Mouse (Mus musculus): ENCODE measurements at regions not wholly inside any gene's neighbourhood (a gene's known extent, or its start where the extent isn't known, plus 50 kb on each side); places are given as distances from the start of the nearest gene placed in this dataset.
"Not testable (repeated sequence)": the region's sequence is repeated elsewhere in the genome, so short reads cannot be mapped to it uniquely, and the experiment has no call there.

- Histone ChIP-seq H3K27me3 (no peaks in the 10 kb centered on the region), H3K4me3 (no peak overlapping the region), H3K9me3 (no peaks in the 10 kb centered on the region), H3K36me3 (no peaks in the 10 kb centered on the region), H3K27ac (no peak overlapping the region), H3K4me1 (no peaks in the 10 kb centered on the region), H3K4me2 (replicated peaks) (no peak overlapping the region), H3K9ac (no peak overlapping the region)
- no peak for ATAC-seq (ENCODE audit: low FRiP score, low read depth)
- 81% methylated on average over 10 of the region's 10 CpGs for WGBS
These were observed 104.1 kb upstream of the Rad23b start for GRCm38 (mm10) chr4:55245789-55246188.

GRCm38 (mm10) chr4:55250334-55250733 lies 99.5 kb upstream of the Rad23b start:
- no peaks in the 10 kb centered on the region for H3K4me1 ChIP-seq
- no peaks in the 10 kb centered on the region for H3K36me3 ChIP-seq
- H3K27ac ChIP-seq: no peak overlapping the region
- 33% methylated on average over 3 of the region's 3 CpGs for WGBS
- H3K9ac ChIP-seq: no peak overlapping the region
- ATAC-seq (ENCODE audit: low FRiP score, low read depth): no peak
- no peak overlapping the region for H3K4me2 ChIP-seq (replicated peaks)
- no peaks in the 10 kb centered on the region for H3K9me3 ChIP-seq
- no peak overlapping the region for H3K4me3 ChIP-seq
- H3K27me3 ChIP-seq: no peaks in the 10 kb centered on the region

GRCm38 (mm10) chr4:55251546-55251945 lies 98.3 kb upstream of the Rad23b start:
- H3K9me3 ChIP-seq: no peaks in the 10 kb centered on the region
- H3K36me3 ChIP-seq: no peaks in the 10 kb centered on the region
- no peak overlapping the region for H3K27ac ChIP-seq
- ATAC-seq (ENCODE audit: low FRiP score, low read depth): no peak
- H3K27me3 ChIP-seq: no peaks in the 10 kb centered on the region
- no peak overlapping the region for H3K9ac ChIP-seq
- 80% methylated on average over 5 of the region's 5 CpGs for WGBS
- H3K4me1 ChIP-seq: no peaks in the 10 kb centered on the region
- no peak overlapping the region for H3K4me2 ChIP-seq (replicated peaks)
- H3K4me3 ChIP-seq: no peak overlapping the region

GRCm38 (mm10) chr4:55253769-55254168 lies 96.1 kb upstream of the Rad23b start:
- no peaks in the 10 kb centered on the region for H3K36me3 ChIP-seq
- no peak for ATAC-seq (ENCODE audit: low FRiP score, low read depth)
- no peaks in the 10 kb centered on the region for H3K9me3 ChIP-seq
- H3K4me1 ChIP-seq: no peaks in the 10 kb centered on the region
- H3K4me3 ChIP-seq: no peak overlapping the region
- H3K27ac ChIP-seq: no peak overlapping the region
- no peak overlapping the region for H3K9ac ChIP-seq
- H3K4me2 ChIP-seq (replicated peaks): no peak overlapping the region
- 77% methylated on average over 8 of the region's 8 CpGs for WGBS
- no peaks in the 10 kb centered on the region for H3K27me3 ChIP-seq

- H3K4me1 ChIP-seq: no peaks in the 10 kb centered on the region
These were observed 77.7 kb upstream of the Rad23b start for GRCm38 (mm10) chr4:55271965-55272630.

GRCm38 (mm10) chr4:55276300-55276952 lies 73.4 kb upstream of the Rad23b start:
- WGBS: 16% methylated on average over 5 of the region's 5 CpGs
- no peak overlapping the region for H3K4me3 ChIP-seq
- no peak overlapping the region for H3K27ac ChIP-seq
- H3K9ac ChIP-seq: no peak overlapping the region
- no peaks in the 10 kb centered on the region for H3K4me1 ChIP-seq
- H3K27me3 ChIP-seq: no peaks in the 10 kb centered on the region
- H3K36me3 ChIP-seq: no peaks in the 10 kb centered on the region
- H3K4me2 ChIP-seq (replicated peaks): no peak overlapping the region
- H3K9me3 ChIP-seq: no peaks in the 10 kb centered on the region
- ATAC-seq (ENCODE audit: low FRiP score, low read depth): no peak

More at GRCm38 (mm10) chr4:55271965-55272630, 77.7 kb upstream of the Rad23b start:
- H3K9me3 ChIP-seq: no peaks in the 10 kb centered on the region
- 84% methylated on average over 8 of the region's 8 CpGs for WGBS
- H3K27me3 ChIP-seq: no peaks in the 10 kb centered on the region
- no peak overlapping the region for H3K27ac ChIP-seq
- no peak for ATAC-seq (ENCODE audit: low FRiP score, low read depth)
- no peak overlapping the region for H3K4me3 ChIP-seq
- H3K36me3 ChIP-seq: no peaks in the 10 kb centered on the region
- no peak overlapping the region for H3K4me2 ChIP-seq (replicated peaks)
- no peak overlapping the region for H3K9ac ChIP-seq

GRCm38 (mm10) chr4:55279351-55279750 lies 70.5 kb upstream of the Rad23b start:
- not testable (repeated sequence) for H3K9ac ChIP-seq; H3K9me3 ChIP-seq; H3K27ac ChIP-seq; ATAC-seq (ENCODE audit: low FRiP score, low read depth); H3K27me3 ChIP-seq; H3K4me1 ChIP-seq; H3K4me3 ChIP-seq; H3K4me2 ChIP-seq (replicated peaks); H3K36me3 ChIP-seq
- WGBS: 83% methylated on average over 8 of the region's 8 CpGs

GRCm38 (mm10) chr4:55280706-55281105 lies 69.1 kb upstream of the Rad23b start:
- WGBS: 80% methylated on average over 3 of the region's 3 CpGs
- H3K27ac ChIP-seq: no peak overlapping the region
- H3K9me3 ChIP-seq: no peaks in the 10 kb centered on the region
- no peak overlapping the region for H3K9ac ChIP-seq
- no peak overlapping the region for H3K4me3 ChIP-seq
- H3K36me3 ChIP-seq: no peaks in the 10 kb centered on the region
- H3K4me1 ChIP-seq: no peaks in the 10 kb centered on the region
- no peaks in the 10 kb centered on the region for H3K27me3 ChIP-seq
- no peak for ATAC-seq (ENCODE audit: low FRiP score, low read depth)
- H3K4me2 ChIP-seq (replicated peaks): no peak overlapping the region

GRCm38 (mm10) chr4:55281486-55282096 lies 68.3 kb upstream of the Rad23b start:
- WGBS: 78% methylated on average over 14 of the region's 14 CpGs
- ATAC-seq (ENCODE audit: low FRiP score, low read depth): no peak

GRCm38 (mm10) chr4:55282474-55282873 lies 67.4 kb upstream of the Rad23b start:
- H3K27me3 ChIP-seq: no peaks in the 10 kb centered on the region
- WGBS: 89% methylated on average over 4 of the region's 4 CpGs

More at GRCm38 (mm10) chr4:55281486-55282096, 68.3 kb upstream of the Rad23b start:
- Histone ChIP-seq H3K36me3 (no peaks in the 10 kb centered on the region), H3K4me2 (replicated peaks) (no peak overlapping the region), H3K9ac (no peak overlapping the region), H3K27me3 (no peaks in the 10 kb centered on the region), H3K9me3 (no peaks in the 10 kb centered on the region), H3K4me3 (no peak overlapping the region), H3K4me1 (no peaks in the 10 kb centered on the region), H3K27ac (no peak overlapping the region)

GRCm38 (mm10) chr4:55284722-55285225 lies 65.1 kb upstream of the Rad23b start:
- Histone ChIP-seq H3K27me3 (no peaks in the 10 kb centered on the region), H3K4me2 (replicated peaks) (no peak overlapping the region), H3K9me3 (no peaks in the 10 kb centered on the region), H3K27ac (no peak overlapping the region), H3K4me1 (no peaks in the 10 kb centered on the region), H3K9ac (no peak overlapping the region), H3K4me3 (no peak overlapping the region), H3K36me3 (no peaks in the 10 kb centered on the region)
- ATAC-seq (ENCODE audit: low FRiP score, low read depth): no peak
- 65% methylated on average over 3 of the region's 3 CpGs for WGBS

More at GRCm38 (mm10) chr4:55282474-55282873, 67.4 kb upstream of the Rad23b start:
- H3K36me3 ChIP-seq: no peaks in the 10 kb centered on the region
- no peak for ATAC-seq (ENCODE audit: low FRiP score, low read depth)
- no peak overlapping the region for H3K27ac ChIP-seq
- H3K4me2 ChIP-seq (replicated peaks): no peak overlapping the region
- no peaks in the 10 kb centered on the region for H3K9me3 ChIP-seq
- no peaks in the 10 kb centered on the region for H3K4me1 ChIP-seq
- H3K4me3 ChIP-seq: no peak overlapping the region
- no peak overlapping the region for H3K9ac ChIP-seq

- Histone ChIP-seq H3K27ac (no peak overlapping the region), H3K9ac (no peak overlapping the region), H3K4me3 (no peak overlapping the region), H3K4me2 (replicated peaks) (no peak overlapping the region), H3K9me3 (no peaks in the 10 kb centered on the region), H3K36me3 (no peaks in the 10 kb centered on the region), H3K4me1 (no peaks in the 10 kb centered on the region), H3K27me3 (no peaks in the 10 kb centered on the region)
- WGBS: 37% methylated on average over 5 of the region's 5 CpGs
- no peak for ATAC-seq (ENCODE audit: low FRiP score, low read depth)
These were observed 64.2 kb upstream of the Rad23b start for GRCm38 (mm10) chr4:55285641-55286040.
